Mouse (Mus musculus) neural tube, embryonic 15.5 days (tissue): ENCODE measurements around the gene Vps53. TPM values are rescaled to one million over a fixed set of nuclear protein-coding genes. Genes with fewer than 3 reads are reported as not detected.

Experiments used
- ATAC-seq: fragments of 200-750 bp; cut with Nextera tagmentation; 2 replicates; pipeline ENCODE4 v1.8.0; 2017; ENCODE audit warnings: mild to moderate bottlenecking, moderate TSS enrichment, moderate library complexity; ENCODE audit not compliant: low FRiP score
- H3K27ac ChIP-seq: fragments of 300-500 bp; sonication (generic); replicated peaks from 2 replicates; pipeline ENCODE4 v1.5.1; 2015; ENCODE audit warnings: mild to moderate bottlenecking, inconsistent platforms
- H3K27me3 ChIP-seq: fragments of 300-500 bp; sonication (generic); replicated peaks from 2 replicates; pipeline ENCODE4 v1.6.1; 2015; ENCODE audit warnings: inconsistent platforms
- H3K36me3 ChIP-seq: fragments of 300-500 bp; sonication (generic); 2 replicates; pipeline ENCODE4 v1.6.1; 2015; ENCODE audit warnings: inconsistent platforms
- H3K4me1 ChIP-seq: fragments of 300-500 bp; sonication (generic); 2 replicates; pipeline ENCODE4 v1.6.1; 2015; ENCODE audit warnings: inconsistent platforms
- H3K4me2 ChIP-seq: fragments of 300-500 bp; sonication (generic); 2 replicates; pipeline ENCODE4 v1.6.1; 2015; ENCODE audit warnings: inconsistent platforms, mild to moderate bottlenecking, moderate library complexity
- H3K4me3 ChIP-seq: fragments of 300-500 bp; sonication (generic); replicated peaks from 2 replicates; pipeline ENCODE4 v1.5.1; 2015; ENCODE audit warnings: mild to moderate bottlenecking, inconsistent platforms
- H3K9ac ChIP-seq: fragments of 300-500 bp; sonication (generic); replicated peaks from 2 replicates; pipeline ENCODE4 v1.6.1; 2015; ENCODE audit warnings: mild to moderate bottlenecking, inconsistent platforms
- H3K9me3 ChIP-seq: fragments of 300-500 bp; sonication (generic); replicated peaks from 2 replicates; pipeline ENCODE4 v1.6.1; 2016; ENCODE audit warnings: inconsistent platforms
- WGBS: fragments of 180-500 bp; shearing (Covaris S2); methylation state at CpG from one replicate; pipeline ENCODE4 v1.1.7; 2015; ENCODE audit warnings: mixed read lengths; 5-methylcytosine and 5-hydroxymethylcytosine counted together
- polyA plus RNA-seq: library from polyadenylated mRNA; unstranded; fragments of >200 nt; fragmentation: Nextera tagmentation; extraction: Ambion mirVana; gene quantifications from 2 replicates; pipeline ENCODE4 v1.2.1, GENCODE M21; 2015

Vps53 gene
- polyA plus RNA-seq, 1 experiment from 2014 or later, result 69.4 TPM

GRCm38 (mm10) chr11:76160251-76160650, 19.2 kb downstream of the Vps53 start:
- H3K36me3 ChIP-seq, result peaks cover 68% of the 10 kb centered on the region
- no peak overlapping the region for H3K27ac ChIP-seq
- H3K4me2 ChIP-seq, result no peak overlapping the region
- ATAC-seq, result no peak
- no peak overlapping the region for H3K9ac ChIP-seq
- 74% methylated on average over 6 of the region's 6 CpGs for WGBS
- no peaks in the 10 kb centered on the region for H3K4me1 ChIP-seq
- H3K4me3 ChIP-seq, result no peak overlapping the region
- no peaks in the 10 kb centered on the region for H3K27me3 ChIP-seq
- H3K9me3 ChIP-seq, result no peaks in the 10 kb centered on the region

- ATAC-seq, result no peak
- 93% methylated on average over 2 of the region's 2 CpGs for WGBS
- no peak overlapping the region for H3K9ac ChIP-seq
- no peak overlapping the region for H3K4me2 ChIP-seq
- H3K27me3 ChIP-seq, result no peaks in the 10 kb centered on the region
- no peaks in the 10 kb centered on the region for H3K9me3 ChIP-seq
- no peak overlapping the region for H3K4me3 ChIP-seq
- H3K36me3 ChIP-seq, result peaks cover 71% of the 10 kb centered on the region
- no peak overlapping the region for H3K27ac ChIP-seq
- no peaks in the 10 kb centered on the region for H3K4me1 ChIP-seq
These were observed 21.1 kb downstream of the Vps53 start for GRCm38 (mm10) chr11:76158375-76158774.

- 92% methylated on average over 2 of the region's 2 CpGs for WGBS
- ATAC-seq, result no peak
- no peak overlapping the region for H3K4me2 ChIP-seq
- no peaks in the 10 kb centered on the region for H3K9me3 ChIP-seq
- H3K27ac ChIP-seq, result no peak overlapping the region
- H3K27me3 ChIP-seq, result no peaks in the 10 kb centered on the region
- peaks cover 40% of the 10 kb centered on the region for H3K36me3 ChIP-seq
- no peak overlapping the region for H3K9ac ChIP-seq
- H3K4me3 ChIP-seq, result no peak overlapping the region
- no peaks in the 10 kb centered on the region for H3K4me1 ChIP-seq
These were observed 24.6 kb downstream of the Vps53 start for GRCm38 (mm10) chr11:76154861-76155260.

GRCm38 (mm10) chr11:76154200-76154599, 25.2 kb downstream of the Vps53 start:
- 100% methylated on average over 2 of the region's 2 CpGs for whole genome bisulfite sequencing

GRCm38 (mm10) chr11:76153236-76153951, 26.1 kb downstream of the Vps53 start:
- H3K4me1 ChIP-seq, result peaks cover 3% of the 10 kb centered on the region
- H3K9me3 ChIP-seq, result no peaks in the 10 kb centered on the region
- no peak overlapping the region for H3K27ac ChIP-seq
- WGBS, result 93% methylated on average over 5 of the region's 5 CpGs
- H3K4me3 ChIP-seq, result no peak overlapping the region
- no peak for ATAC-seq
- no peaks in the 10 kb centered on the region for H3K27me3 ChIP-seq
- H3K9ac ChIP-seq, result no peak overlapping the region
- no peak overlapping the region for H3K4me2 ChIP-seq
- peaks cover 28% of the 10 kb centered on the region for H3K36me3 ChIP-seq

More at GRCm38 (mm10) chr11:76154200-76154599, 25.2 kb downstream of the Vps53 start:
- H3K4me2 ChIP-seq, result no peak overlapping the region
- H3K27me3 ChIP-seq, result no peaks in the 10 kb centered on the region
- H3K36me3 ChIP-seq, result peaks cover 35% of the 10 kb centered on the region
- H3K4me1 ChIP-seq, result no peaks in the 10 kb centered on the region
- no peaks in the 10 kb centered on the region for H3K9me3 ChIP-seq
- no peak for ATAC-seq
- H3K9ac ChIP-seq, result no peak overlapping the region
- no peak overlapping the region for H3K4me3 ChIP-seq
- no peak overlapping the region for H3K27ac ChIP-seq

GRCm38 (mm10) chr11:76150980-76151379, 28.5 kb downstream of the Vps53 start:
- no peak overlapping the region for H3K4me3 ChIP-seq
- ATAC-seq, result no peak
- no peak overlapping the region for H3K9ac ChIP-seq
- H3K4me1 ChIP-seq, result peaks cover 13% of the 10 kb centered on the region
- peaks cover 19% of the 10 kb centered on the region for H3K36me3 ChIP-seq
- 72% methylated on average over 4 of the region's 4 CpGs for WGBS
- H3K27me3 ChIP-seq, result no peaks in the 10 kb centered on the region
- no peak overlapping the region for H3K27ac ChIP-seq
- H3K9me3 ChIP-seq, result no peaks in the 10 kb centered on the region
- no peak overlapping the region for H3K4me2 ChIP-seq

- H3K4me3 ChIP-seq, result no peak overlapping the region
- H3K9ac ChIP-seq, result no peak overlapping the region
- H3K9me3 ChIP-seq, result no peaks in the 10 kb centered on the region
- 61% methylated on average over 8 of the region's 8 CpGs for WGBS
- no peak overlapping the region for H3K4me2 ChIP-seq
- H3K27me3 ChIP-seq, result no peaks in the 10 kb centered on the region
- peaks cover 13% of the 10 kb centered on the region for H3K4me1 ChIP-seq
- ATAC-seq, result no peak
- peak overlapping the region; percentile 63 for H3K27ac ChIP-seq
- H3K36me3 ChIP-seq, result peaks cover 8% of the 10 kb centered on the region; the same call in 1 of the 2 replicates
These were observed 31.1 kb downstream of the Vps53 start for GRCm38 (mm10) chr11:76148055-76149008.

GRCm38 (mm10) chr11:76146187-76147010, 33.0 kb downstream of the Vps53 start:
- H3K27me3 ChIP-seq, result no peaks in the 10 kb centered on the region
- no peak overlapping the region for H3K4me3 ChIP-seq
- no peak for ATAC-seq
- H3K4me1 ChIP-seq, result peaks cover 13% of the 10 kb centered on the region
- H3K36me3 ChIP-seq, result peaks cover 12% of the 10 kb centered on the region; the same call in 1 of the 2 replicates
- WGBS, result 91% methylated on average over 8 of the region's 8 CpGs
- no peak overlapping the region for H3K27ac ChIP-seq
- no peaks in the 10 kb centered on the region for H3K9me3 ChIP-seq
- H3K9ac ChIP-seq, result no peak overlapping the region
- no peak overlapping the region for H3K4me2 ChIP-seq

GRCm38 (mm10) chr11:76145169-76145568, 34.3 kb downstream of the Vps53 start:
- Histone ChIP-seq H3K4me2 (no peak overlapping the region), H3K4me3 (no peak overlapping the region), H3K9me3 (no peaks in the 10 kb centered on the region), H3K9ac (no peak overlapping the region), H3K36me3 (peaks cover 14% of the 10 kb centered on the region; the same call in 1 of the 2 replicates), H3K27me3 (no peaks in the 10 kb centered on the region), H3K27ac (no peak overlapping the region), H3K4me1 (peaks cover 13% of the 10 kb centered on the region)
- WGBS, result 97% methylated on average over 1 of the region's 1 CpGs
- no peak for ATAC-seq

- whole genome bisulfite sequencing, result 96% methylated on average over 8 of the region's 8 CpGs
- no peaks in the 10 kb centered on the region for H3K9me3 ChIP-seq
- ATAC-seq, result no peak
- peaks cover 14% of the 10 kb centered on the region; the same call in 1 of the 2 replicates for H3K36me3 ChIP-seq
- H3K27me3 ChIP-seq, result no peaks in the 10 kb centered on the region
- no peak overlapping the region for H3K4me3 ChIP-seq
- no peak overlapping the region for H3K9ac ChIP-seq
- no peak overlapping the region for H3K4me2 ChIP-seq
- no peak overlapping the region for H3K27ac ChIP-seq
- H3K4me1 ChIP-seq, result peaks cover 13% of the 10 kb centered on the region
These were observed 35.1 kb downstream of the Vps53 start for GRCm38 (mm10) chr11:76144386-76144785.

GRCm38 (mm10) chr11:76137996-76138395, 41.5 kb downstream of the Vps53 start:
- Histone ChIP-seq H3K9me3 (no peaks in the 10 kb centered on the region), H3K9ac (no peak overlapping the region), H3K4me1 (no peaks in the 10 kb centered on the region), H3K27ac (no peak overlapping the region), H3K27me3 (no peaks in the 10 kb centered on the region), H3K4me3 (no peak overlapping the region), H3K4me2 (no peak overlapping the region), H3K36me3 (peaks cover 58% of the 10 kb centered on the region)
- 90% methylated on average over 3 of the region's 3 CpGs for WGBS
- ATAC-seq, result no peak
